8 mouse cellular contexts compared by ENCODE assay signal in genomic region chr3:104781471-104781903, GRCm38 (mm10). TPM values are rescaled to one million over a fixed set of nuclear protein-coding genes. Genes with fewer than 3 reads are reported as not detected.
DNase-seq lines count a peak whose midpoint lies in the region; ATAC-seq and TF ChIP-seq lines count a peak whose summit lies in the region.

Gene Fam19a3 (minus strand): TSS chr3:104781840.

- TF ChIP-seq CTCF in bone marrow, adult 2 months (IDR thresholded peaks at IDR 0.05; ENCODE audit: control insufficient read depth, insufficient read depth, low read length), result no peak

- WGBS in bone marrow, adult 2 months, result under 1% methylated on average over 26 of the region's 26 CpGs
- WGBS in stomach, embryonic 16.5 days, result under 1% methylated on average over 26 of the region's 26 CpGs

- peaks cover 39% of the 10 kb centered on the region for H3K27me3 ChIP-seq in stomach, embryonic 16.5 days (ENCODE audit: control insufficient read depth, insufficient read depth, low read length)

- peaks cover 3% of the 10 kb centered on the region for H3K4me1 ChIP-seq in bone marrow, adult 2 months (ENCODE audit: control insufficient read depth, insufficient read depth, low read length)
- H3K4me1 ChIP-seq in stomach, embryonic 16.5 days (ENCODE audit: control insufficient read depth, insufficient read depth, low read length), result peaks cover 18% of the 10 kb centered on the region

- ATAC-seq in stomach, embryonic 16.5 days (ENCODE audit: insufficient read depth, low FRiP score), result no peak

- no peaks in the 10 kb centered on the region for H3K9me3 ChIP-seq in stomach, embryonic 16.5 days (replicated peaks; ENCODE audit: control insufficient read depth, low read length)

- no peaks in the 10 kb centered on the region for H3K36me3 ChIP-seq in stomach, embryonic 16.5 days (ENCODE audit: control insufficient read depth, insufficient read depth, low read length)

- peak within 1 kb of the TSS; percentile 65 for H3K9ac ChIP-seq in stomach, embryonic 16.5 days (ENCODE audit: low read length)

- DNase-seq in ES-CJ7 (ENCODE audit: low read depth, low spot score), result peak; percentile 40
- DNase-seq in heart, adult 18-20 months, result peak; percentile 72 to 76
- peak; percentile 41 for DNase-seq in kidney, adult 9 months
- peak; percentile 54 for DNase-seq in lung, postnatal 36 days
- DNase-seq in yolk sac, embryonic 10.5 days (ENCODE audit: low spot score), result no peak
- no peak for DNase-seq in layer of hippocampus, postnatal 14 days (ENCODE audit: low spot score in 2 of 2)

- H3K4me3 ChIP-seq in bone marrow, adult 2 months (replicated peaks; ENCODE audit: control insufficient read depth, low read depth, low read length), result peak within 1 kb of the TSS; percentile 4
- peak within 1 kb of the TSS; percentile 52 for H3K4me3 ChIP-seq in stomach, embryonic 16.5 days (replicated peaks; ENCODE audit: low read length)

- no peak within 1 kb of the TSS; the same call in 1 of the 2 replicates for H3K27ac ChIP-seq in bone marrow, adult 2 months (ENCODE audit: control insufficient read depth, insufficient read depth, low read depth, low read length, poor library complexity)
- H3K27ac ChIP-seq in stomach, embryonic 16.5 days (ENCODE audit: low read length), result no peak within 1 kb of the TSS

- peak within 1 kb of the TSS; percentile 99 for H3K4me2 ChIP-seq in stomach, embryonic 16.5 days (ENCODE audit: low read depth, low read length)

- no peak for TF ChIP-seq POLR2A in bone marrow, adult 2 months (IDR thresholded peaks at IDR 0.05; ENCODE audit: borderline replicate concordance, control insufficient read depth, low read depth, low read length)

RNA-seq across cellular contexts. Expression of gene Fam19a3, which starts in this region (rescaled TPM):
- polyA plus RNA-seq in bone marrow, adult 2 months (2011; ENCODE audit: insufficient read depth, insufficient read length, low replicate concordance, missing spikeins), result 0.31 TPM in 1 of 2 replicates, not detected in the other
- 1 to 10 TPM; 1.4 to 1.5 TPM for total RNA-seq in heart, adult 18-20 months (2021)
- polyA plus RNA-seq in stomach, embryonic 16.5 days (2015; fragmentation: Nextera tagmentation; extraction: Ambion mirVana), result 0.03 and 0.06 TPM in 2 replicates
- under 1 TPM in 1 of 2 experiments, not detected in 1; 0.10 TPM for total RNA-seq in layer of hippocampus, postnatal 14 days (2021)

Comparison
In these comparisons a context has a peak if more than half of its experiments do, and no peak if none do; other contexts are left out.
1. DNase-seq: peak in ES-CJ7 (single experiment), heart, adult 18-20 months (2 of 2), kidney, adult 9 months (single experiment) and lung, postnatal 36 days (single experiment); none in yolk sac, embryonic 10.5 days (single experiment) and layer of hippocampus, postnatal 14 days (0 of 2).